Mouse (Mus musculus): ENCODE measurements at regions not wholly inside any gene's neighbourhood (a gene's known extent, or its start where the extent isn't known, plus 50 kb on each side); places are given as distances from the start of the nearest gene placed in this dataset.

DNA sequence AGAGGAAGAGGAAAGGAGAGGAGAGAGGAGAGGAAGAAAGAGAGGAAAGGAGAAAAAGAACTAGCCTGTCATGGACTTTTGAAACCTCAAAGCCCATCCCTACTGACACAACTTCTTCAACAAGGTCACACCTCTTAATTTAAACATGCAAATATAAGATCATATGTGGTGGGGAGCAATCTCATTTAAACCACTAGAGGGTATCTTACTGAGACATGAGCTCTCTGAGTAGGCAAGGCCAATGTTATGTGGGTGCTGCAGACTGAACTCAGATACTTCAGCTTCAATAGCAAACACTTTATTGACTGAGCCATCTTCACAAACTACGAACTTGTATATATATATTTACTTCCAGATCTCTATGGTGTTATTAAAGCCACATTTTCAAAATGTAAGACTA, 156.9 kb downstream of the Mex3b start:
- DNase-seq (ENCODE audit: low spot score in 2 of 2) = no peak

DNA sequence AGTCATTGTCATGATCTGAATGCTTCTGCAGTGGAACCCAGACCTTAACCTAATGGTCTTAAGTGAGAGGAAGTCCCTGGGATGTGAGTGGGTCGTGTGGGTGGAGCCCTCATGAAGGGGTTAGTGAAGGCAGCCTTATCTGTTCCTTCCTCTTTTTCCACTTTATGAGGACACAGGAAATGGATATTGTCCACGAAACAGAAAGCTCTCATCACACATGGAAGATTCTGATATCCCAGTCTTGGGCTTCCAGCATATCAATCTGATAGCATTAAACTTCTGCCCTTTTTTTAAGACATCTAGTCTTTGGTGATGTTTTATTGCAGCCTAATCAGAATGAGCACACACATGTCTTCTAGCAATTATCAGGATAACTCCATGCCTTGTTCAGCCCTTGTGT, 164.0 kb downstream of the Mex3b start:
- no peak for DNase-seq (ENCODE audit: low spot score in 2 of 2)

DNA sequence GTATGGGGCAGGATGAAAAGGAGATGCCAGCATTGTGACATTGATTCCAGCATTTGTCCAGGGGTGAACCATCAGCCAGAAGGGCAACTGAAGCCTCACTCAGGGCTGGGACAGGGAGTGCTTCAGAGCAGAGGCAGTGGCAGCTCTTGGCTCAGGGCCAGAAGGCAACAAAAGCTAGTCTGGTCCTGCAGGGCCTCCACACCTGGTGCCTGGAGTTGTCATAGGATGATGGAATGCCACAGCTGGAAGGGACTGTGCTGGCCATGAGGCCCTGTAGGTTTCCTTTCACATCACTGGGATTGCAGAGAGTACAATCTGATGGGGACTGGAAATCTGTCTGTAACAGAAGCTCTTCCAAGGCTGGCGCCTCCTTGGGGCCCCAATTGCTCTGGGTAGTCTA, 164.9 kb downstream of the Mex3b start:
- no peak for DNase-seq (ENCODE audit: low spot score in 2 of 2)

DNA sequence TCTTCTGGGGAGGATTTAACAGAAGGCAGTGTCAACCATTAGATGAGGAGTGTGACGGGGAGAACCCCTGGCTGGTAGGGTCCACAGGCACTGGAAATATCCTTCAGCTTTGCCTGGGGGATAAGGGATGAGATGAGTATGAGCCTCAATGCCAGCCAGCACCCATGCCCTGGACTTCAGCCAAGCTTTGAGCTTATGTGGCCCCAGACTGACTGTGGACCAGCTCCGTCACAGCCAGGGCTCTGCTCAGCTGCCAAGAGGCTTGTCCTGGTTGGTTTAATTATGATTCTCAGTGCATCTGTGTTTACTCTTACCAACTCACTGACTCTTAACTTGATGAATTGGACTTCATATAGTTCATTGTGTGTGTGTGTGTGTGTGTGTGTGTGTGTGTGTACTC, 165.8 kb downstream of the Mex3b start:
- no peak for DNase-seq (ENCODE audit: low spot score in 2 of 2)

DNA sequence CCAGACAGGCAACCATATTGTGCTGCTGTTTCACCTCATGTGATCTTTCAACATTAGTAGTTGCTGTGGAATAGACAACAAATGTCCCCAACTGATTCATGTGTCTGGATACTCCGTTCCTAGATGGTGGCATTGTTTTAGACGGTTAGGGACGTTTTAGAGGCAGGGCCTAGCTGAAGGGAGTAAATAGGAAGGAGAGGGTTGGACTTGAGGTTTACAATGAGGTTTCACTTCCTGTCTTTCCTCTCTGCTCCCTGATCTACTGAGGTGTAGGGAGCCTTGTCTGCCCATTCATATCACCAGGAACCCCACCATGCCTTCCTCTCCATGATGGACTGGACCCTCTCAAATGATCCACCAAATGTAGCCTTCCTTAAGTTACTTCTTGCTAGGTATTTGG, 168.1 kb downstream of the Mex3b start:
- no peak for DNase-seq (ENCODE audit: low spot score in 2 of 2)

DNA sequence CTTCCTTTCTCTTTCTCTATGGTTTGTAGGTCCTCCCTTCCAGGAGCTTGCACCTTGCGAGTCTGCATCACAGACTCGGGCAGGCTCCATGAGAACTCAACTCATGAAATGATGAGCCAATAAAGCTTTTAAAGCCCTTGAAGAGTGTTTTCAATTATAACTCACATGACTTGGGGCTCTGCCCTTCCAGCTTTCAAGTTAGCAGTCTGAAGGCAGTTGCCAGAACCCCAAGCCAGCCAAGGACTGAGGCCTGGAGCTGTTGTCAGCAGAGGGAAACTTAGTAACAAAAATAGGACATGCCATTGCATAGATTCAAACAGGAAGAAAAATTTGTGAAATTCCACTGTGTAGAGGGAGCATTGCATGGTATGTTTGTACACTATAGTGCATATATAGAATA, 169.3 kb downstream of the Mex3b start:
- DNase-seq (ENCODE audit: low spot score in 2 of 2) = no peak

DNA sequence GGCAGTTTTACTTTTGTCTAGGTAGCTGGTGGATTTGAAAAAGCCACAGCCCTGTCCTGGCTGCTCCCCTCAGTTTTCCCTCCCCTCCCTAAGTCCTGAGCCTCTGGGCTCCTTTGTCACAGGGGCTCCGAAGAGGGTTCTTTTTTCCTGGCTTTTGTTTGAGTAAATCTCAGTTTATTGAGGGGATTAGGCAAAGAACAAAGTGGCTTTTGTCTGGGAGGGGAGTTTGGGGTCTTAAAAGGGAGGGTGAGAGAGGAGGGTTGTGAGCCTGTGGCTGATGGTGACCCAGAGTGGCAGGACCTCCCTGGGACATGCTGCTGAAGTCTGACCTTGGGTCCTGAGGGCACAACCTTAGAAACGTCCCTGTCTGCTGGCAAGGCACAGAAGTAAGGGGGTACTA, 170.0 kb downstream of the Mex3b start:
- DNase-seq (ENCODE audit: low spot score in 2 of 2) = no peak

DNA sequence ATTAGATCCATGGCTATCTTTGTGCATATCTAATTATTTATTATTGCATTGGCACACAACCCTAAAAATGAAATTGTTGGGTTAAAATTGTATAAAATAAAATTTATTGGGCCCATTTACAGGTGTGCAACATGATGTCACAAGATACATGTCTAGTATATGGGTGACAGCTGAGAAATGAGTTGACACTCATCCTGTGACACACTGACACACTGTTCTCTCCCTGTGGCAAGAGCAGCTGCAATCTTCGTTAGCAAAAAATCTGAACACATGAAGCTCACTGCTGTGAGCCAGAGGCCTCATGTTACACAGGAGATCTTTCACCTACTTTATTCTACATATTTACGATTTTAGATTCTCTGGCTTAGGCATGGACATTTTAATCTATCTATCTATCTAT, 170.6 kb downstream of the Mex3b start:
- no peak for DNase-seq (ENCODE audit: low spot score in 2 of 2)

DNA sequence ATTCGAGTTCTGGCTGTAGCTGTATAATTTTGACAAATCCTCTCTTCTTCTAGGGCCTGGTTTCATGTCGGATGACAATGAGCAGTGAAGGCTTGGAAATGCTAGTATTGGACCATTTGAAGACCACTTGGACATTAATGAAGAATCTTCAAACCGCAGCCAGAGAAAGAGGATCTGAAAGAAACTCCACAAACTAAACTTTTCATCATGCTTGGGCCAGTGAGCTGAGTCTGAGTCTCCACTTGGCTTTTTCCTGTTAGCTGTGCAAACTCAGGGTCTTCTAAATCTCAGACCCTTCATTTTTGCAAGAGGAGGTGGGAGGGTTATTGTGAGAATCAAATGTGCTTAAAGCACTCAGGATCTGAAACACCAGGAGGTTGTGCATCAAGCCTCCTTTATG, 176.6 kb downstream of the Mex3b start:
- no peak for DNase-seq (ENCODE audit: low spot score in 2 of 2)

DNA sequence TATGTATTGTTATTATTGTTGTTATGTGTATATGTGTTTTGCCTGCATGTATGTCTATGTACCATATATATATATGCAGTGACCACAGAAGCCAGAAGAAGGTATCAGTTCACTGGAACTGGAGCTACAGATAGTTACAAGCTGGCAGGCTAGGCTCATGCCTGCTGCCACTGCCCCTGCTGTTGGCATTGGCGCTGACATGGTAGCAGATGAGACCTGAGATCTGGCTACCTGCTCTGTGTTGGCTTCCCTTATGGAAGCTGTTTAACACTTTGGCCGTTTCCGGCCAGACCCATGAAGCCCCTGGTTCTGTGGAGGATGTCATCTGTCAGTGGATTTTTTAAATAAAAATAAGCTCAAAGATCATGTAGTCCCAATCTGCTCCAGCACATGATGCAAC, 178.1 kb downstream of the Mex3b start:
- no peak for DNase-seq (ENCODE audit: low spot score in 2 of 2)

DNA sequence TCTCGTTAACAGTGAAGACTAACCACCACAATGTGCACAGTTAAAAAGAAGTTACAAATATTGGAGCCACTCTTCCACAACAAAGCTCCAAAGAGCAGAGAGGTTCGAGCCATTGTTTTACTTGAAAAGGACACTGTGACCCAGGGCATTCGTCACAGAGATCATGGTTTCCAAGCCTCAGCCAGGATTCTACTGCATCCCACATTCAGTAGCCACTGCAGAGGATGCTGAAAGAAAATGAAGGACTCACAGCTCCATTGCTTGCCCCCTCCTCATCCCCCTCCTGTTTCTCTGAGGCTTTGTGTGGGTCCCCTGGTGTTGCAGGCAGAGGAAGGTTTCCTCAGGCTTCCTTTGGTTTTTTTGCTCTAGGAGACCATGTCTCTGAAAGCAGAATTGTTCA, 182.9 kb downstream of the Mex3b start:
- DNase-seq (ENCODE audit: low spot score in 2 of 2) = no peak

DNA sequence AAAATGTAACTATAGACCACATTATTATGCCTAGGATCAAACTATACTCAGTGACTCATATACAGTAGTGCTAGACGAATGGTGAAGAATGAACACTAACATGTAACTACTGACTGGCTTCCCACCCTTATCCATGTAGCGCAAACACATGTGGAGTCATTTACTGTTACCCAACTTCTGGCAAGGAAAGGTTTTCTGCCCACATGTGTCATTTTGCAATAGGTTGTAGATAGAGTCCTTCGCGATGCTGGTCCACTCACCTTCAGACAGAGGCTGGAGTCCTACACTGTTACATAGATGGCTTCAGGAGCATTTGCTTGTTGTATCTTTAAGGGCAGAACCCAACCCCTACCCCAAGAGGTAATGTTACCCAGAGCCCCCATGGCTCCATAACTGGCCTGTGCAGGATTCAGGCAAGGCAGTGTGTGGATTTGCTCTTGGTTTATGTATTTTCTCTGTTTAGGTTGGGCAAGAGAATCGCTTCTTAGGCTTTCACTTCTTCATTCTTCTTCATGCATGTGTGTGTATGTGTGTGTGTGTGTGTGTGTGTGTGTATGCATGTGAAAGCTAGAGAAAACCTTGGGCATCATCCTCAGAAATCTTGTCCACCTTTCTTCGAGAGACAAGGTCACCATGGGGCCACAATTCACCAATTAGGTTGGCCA, 183.8 kb downstream of the Mex3b start:
- no peak for DNase-seq (ENCODE audit: low spot score in 2 of 2)

DNA sequence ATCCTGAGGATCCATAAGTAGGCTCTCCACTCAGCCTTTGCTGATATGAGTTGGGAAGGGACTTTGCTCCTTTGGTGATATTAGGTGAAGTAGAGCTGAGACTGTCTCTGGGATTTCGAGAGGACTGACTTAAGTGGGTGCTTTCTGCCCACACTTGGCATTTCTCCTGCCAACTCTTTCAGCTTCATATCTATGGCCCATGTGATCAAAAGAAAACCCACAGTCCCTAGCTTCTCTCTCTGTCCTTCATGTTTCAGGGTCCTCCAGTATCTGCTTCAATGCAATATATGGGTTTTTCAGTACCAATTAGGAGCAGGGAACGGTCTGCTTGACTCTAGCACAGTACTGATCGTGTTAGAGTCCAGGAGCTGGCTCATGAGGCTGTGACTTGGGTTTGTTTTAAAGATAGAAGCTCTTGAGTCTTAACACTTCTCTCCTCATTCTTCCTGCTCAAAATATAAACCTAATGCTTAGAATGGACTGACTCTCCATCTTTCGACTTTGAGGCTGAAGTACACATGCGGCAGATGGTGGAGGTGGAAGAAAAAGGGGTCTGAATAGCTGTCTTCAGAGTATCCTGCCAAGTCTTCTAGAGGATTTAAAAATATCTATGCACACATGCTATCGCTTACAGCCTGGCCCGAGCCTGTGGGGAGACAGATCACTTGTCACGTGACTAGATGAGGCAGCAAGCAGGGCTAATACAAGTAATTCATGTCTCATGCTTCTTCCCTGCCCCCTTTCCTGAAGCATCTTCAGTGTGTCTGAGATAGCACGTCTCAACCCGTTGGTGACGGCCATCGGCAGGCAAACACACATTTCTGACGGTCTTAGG, 189.2 kb downstream of the Mex3b start:
- DNase-seq (ENCODE audit: low spot score in 2 of 2) = peak in 1 of 2 experiments; percentile 62

DNA sequence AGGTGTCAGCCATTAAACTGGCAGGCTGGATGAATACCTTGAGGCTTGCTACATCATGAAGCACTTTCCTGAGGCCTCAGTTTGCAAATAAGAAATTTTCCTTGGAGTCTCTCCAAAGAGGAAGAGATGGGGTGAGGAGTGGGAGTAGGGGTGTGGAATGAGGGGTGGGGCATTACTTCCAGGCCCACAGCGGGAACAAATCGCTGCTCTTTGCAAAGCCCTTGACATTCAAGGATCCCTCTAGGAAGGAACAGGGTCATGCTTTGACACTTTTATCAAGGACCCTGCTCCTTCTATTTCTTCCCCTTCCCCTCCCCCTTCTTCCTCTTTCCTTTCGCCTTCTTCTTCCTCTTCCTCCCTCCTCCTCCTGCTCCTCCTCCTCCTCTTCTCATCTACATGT, 193.2 kb downstream of the Mex3b start:
- no peak for DNase-seq (ENCODE audit: low spot score in 2 of 2)

DNA sequence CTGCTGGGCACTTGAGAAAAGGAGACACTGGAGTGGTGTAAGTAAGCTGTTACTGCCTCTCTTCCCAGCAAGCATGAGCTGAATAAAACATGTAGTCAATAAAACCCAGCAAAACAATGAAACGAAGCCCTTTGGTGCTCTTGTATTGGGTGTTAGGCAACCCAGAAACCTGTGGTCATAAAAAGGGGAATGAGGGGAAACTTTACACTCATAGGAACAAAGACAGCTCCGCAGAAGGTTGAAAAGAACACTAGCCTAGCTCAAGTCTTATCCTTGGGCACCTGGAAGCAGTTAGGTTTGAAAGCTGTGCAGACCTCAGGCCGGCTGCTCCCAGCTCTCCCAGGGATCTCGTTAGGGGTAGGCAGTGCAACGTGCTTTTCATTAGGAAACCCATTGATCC, 193.6 kb downstream of the Mex3b start:
- DNase-seq (ENCODE audit: low spot score in 2 of 2) = no peak

DNA sequence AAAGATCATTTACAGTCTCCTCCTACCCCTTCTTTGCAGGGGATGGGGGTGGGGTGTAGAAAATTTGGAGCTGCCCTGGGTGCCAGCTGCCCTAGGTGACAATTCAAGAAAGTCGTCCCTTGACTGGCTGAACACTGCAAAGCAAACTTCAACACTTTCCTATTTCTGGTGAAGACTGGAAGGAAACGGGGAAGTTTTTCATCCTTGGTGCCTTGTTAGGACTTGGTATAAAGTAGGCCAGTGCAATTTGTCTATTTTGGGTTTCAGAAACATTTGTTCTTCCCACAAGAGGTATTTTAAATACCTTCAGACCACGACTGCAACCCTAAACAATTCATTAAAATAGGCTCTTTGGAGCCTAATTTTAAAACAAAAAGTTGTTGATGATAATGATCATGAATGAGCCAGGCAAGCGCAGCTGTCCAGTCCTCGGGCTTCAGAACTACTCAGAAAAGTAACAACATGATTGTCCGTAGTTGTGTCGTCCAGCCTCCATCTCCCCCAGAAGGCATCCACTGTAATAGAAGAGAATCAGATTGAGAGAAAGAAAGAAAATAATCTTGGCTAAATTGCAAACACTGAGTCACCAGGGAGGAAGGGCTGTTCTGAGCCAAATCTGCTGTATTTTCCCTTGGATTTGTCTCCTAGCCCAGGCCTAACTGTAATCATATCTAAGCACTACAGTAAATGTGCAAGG, 194.2 kb downstream of the Mex3b start:
- DNase-seq (ENCODE audit: low spot score in 2 of 2) = peak in 1 of 2 experiments; percentile 37

DNA sequence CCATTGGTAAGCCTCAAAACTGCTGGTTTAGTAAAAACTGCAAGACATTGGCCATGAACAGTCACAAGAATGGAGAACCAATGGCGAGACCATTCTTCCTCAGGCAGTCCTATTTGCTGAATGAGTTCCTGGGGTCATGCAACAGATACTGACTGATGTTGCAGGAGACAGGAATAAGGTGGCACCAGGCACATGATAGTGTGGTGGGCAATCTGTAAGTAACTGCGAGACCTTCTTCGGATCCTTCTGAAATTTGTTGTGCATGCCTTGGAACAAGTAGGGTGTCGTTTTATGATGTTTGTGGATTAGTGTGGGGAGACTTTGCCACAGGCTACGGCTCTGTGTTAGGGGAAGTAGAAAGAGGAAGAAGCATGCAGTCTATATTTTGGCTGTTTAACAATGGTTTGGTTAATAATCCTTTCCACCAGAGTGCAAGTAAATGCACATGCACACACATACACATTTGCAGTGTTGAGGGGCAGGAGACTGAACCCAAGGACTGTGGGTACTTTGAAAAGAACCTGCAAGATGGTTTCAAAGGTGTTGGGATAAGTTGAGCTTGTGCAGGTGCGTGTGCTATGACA, 194.9 kb downstream of the Mex3b start:
- DNase-seq (ENCODE audit: low spot score in 2 of 2) = no peak

DNA sequence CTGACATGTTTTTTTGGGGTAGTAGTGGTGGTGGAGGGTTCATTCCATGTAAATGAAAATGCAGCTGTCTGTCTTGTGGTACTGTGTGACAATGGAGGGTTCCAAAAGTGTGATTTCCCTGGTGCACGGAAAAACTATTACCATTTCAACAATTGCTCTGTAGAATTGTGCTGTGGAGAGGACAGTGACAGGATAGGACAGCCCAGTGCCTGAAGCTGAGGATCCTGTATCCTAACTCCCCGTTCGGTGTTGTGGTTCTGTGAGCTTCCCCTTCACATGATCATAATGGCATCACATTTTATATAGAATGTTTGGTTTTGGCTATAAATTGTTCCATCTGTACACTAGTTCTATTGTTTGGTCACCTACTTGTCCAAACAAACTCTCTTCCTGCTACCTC, 196.4 kb downstream of the Mex3b start:
- DNase-seq (ENCODE audit: low spot score in 2 of 2) = no peak

DNA sequence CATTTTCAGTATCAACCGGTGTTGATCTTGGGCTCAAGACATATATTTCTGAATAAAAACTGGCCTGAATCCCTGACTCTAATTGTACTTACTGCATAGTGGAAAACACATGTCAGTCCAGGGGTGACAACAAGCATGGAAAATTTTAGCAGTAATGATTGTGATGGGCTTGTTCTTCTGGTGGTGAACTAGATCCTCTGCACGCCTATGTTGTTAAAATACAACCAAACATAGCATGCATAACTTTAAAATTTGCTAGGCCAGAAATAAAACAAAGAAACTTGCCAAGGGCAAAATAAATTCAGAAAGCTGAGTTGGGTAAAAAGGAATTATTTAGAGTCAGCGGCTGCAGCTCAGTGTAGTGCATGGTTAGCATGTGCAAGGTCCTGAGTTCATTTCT, 198.2 kb downstream of the Mex3b start:
- no peak for DNase-seq (ENCODE audit: low spot score in 2 of 2)

DNA sequence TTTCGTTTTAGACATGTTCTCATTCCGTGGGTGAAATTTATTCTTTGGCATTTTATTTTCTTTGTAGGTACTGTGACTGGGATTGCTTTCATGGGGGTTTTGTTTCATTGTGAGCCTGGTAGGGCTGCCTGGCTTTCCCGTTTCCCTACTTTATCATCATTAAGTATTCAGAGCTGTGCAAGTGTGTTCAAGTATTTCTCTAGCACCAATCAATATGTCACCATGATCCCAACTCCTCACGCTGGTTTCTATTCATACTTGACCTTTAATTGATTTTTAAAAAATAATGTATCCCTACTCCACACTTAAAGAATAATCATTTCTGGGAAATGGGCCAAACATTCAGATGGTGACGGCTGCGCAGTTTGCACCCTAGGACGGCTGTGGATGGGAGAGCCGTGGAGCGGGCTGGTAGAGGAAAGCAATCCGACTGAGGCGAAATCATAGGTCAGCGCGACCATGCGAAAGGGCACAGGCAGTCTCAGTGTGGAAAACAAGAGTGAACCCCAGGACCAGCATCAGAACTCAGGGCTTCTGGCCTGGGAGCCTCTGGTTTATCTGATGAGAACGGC, 207.4 kb downstream of the Mex3b start:
- no peak for DNase-seq (ENCODE audit: low spot score in 2 of 2)

DNA sequence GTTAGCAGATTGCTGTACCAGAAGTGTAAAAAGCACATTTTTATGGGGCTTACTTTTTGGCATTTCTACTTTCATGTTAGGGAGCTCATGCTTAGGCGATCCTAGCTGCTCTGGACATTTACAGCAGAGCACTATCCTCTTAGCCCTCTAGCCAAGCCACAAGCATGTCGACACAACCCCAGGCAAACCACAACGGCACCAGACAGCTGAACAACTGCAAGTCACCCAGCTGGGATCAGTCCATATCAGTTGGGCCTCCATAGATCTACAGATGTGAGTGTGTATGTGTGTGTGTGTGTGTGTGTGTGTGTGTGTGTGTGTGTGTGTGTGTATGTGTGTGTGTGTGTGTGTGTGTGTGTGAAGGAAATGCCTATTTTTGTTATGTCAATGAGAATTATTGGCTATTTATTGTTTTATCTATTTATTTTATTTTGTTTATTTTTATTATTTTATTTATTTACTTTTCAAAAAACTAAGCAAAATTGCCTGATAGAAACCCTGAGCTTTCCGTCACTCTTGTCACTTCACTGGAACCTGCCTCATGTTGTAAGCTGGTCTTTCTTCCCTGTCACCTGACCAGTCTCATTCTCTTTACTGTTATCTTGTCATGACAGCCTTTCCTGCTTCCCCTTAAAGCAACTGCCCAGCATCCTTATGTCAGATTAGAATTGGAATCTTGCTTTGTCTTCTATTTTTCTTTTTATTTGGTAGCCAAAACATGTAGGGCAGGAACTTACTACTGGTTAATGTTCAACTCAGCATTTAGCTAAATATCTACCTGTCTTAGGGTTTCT, 208.2 kb downstream of the Mex3b start:
- DNase-seq (ENCODE audit: low spot score in 2 of 2) = no peak

Data from left cerebral cortex, adult 8-10 months (tissue).